Mouse (Mus musculus): ENCODE data around the gene Mfsd6.

GRCm38 (mm10) chr1:52734208-52734607, 6.9 kb upstream of the Mfsd6 start:
- no peak for TF ChIP-seq CTCF (IDR thresholded peaks at IDR 0.05)
- no peak for TF ChIP-seq POLR2A (IDR thresholded peaks at IDR 0.05; ENCODE audit: insufficient read depth, low read depth, low read length)
- TF ChIP-seq EP300 (IDR thresholded peaks at IDR 0.05; ENCODE audit: insufficient read depth, low read depth, low read length), result no peak
